Mouse (Mus musculus) megakaryocyte progenitor cell, adult 5-6 weeks (primary cell): ENCODE measurements around the gene Skor1. TPM values are rescaled to one million over a fixed set of nuclear protein-coding genes. Genes with fewer than 3 reads are reported as not detected.

Source experiments
- ATAC-seq: replicated peaks from 2 replicates; pipeline ENCODE4 v1.8.0; 2016; ENCODE audit warnings: mild to moderate bottlenecking, moderate TSS enrichment, inconsistent platforms; ENCODE audit not compliant: poor library complexity
- total RNA-seq, 2 experiments: library from RNA; stranded (forward) in 1 of 2; stranded (reverse) in 1 of 2; fragments of 157-497, 149-512 nt in 1 of 2; fragments of 200-1000 nt in 1 of 2; gene quantifications; 2 replicates each; pipeline versions ENCODE4 v1.2.3 to v1.2.4; 2015 to 2017

Gene Skor1
- 0.07 TPM in 1 of 2 replicates, not detected in the other for total RNA-seq (2015)
- not detected in 2 replicates for total RNA-seq (2017)

- ATAC-seq: no peak
Observed at GRCm38 (mm10) chr9:63148410-63149371, at the start of gene Skor1. Gene Skor1 (minus strand): TSS chr9:63148961.

DNA sequence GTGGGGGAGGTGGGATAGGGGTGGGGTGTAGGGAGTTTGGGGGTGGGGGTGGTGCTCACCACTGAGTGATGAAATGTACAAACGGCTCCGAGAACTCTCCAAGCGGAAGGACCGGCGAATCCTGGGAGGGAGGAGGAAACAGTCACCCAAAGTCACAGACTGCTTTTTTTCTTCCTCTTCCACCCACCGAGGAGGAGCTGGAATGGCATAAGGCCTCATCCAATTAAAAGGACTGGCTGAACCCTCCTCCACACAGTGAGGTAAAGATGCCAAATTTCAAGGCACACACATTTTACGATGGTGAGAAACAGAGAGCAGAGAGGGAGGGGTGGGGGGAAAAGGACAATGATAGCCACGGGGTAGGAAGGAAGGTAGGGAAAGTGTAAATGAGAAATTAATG, 48.5 kb upstream of the Skor1 start:
- no peak for ATAC-seq

GRCm38 (mm10) chr9:63196114-63196682, 47.4 kb upstream of the Skor1 start:
- no peak for ATAC-seq

GRCm38 (mm10) chr9:63195523-63195922, 46.8 kb upstream of the Skor1 start:
- ATAC-seq: no peak

GRCm38 (mm10) chr9:63194791-63195190, 46.0 kb upstream of the Skor1 start:
- no peak for ATAC-seq

DNA sequence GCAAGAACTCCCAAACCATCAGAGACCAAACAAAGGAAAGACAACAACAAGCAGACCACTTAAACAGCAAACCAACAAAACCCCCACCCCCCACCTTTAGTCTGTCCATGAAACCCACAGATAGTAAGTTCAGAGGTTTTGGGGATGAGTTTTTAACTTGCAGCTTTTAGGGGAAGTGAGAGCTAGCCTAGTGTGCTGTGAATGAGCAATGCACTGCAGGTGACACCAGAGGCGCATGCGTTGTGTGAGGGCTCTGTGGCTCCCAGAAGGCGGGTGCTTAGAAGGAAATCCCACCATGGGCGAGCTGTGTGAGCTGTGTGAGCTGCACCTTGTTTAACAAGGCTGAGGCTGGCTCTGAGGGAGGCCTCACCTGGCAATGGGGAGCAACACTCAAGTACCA, 44.0 kb upstream of the Skor1 start:
- ATAC-seq: no peak

DNA sequence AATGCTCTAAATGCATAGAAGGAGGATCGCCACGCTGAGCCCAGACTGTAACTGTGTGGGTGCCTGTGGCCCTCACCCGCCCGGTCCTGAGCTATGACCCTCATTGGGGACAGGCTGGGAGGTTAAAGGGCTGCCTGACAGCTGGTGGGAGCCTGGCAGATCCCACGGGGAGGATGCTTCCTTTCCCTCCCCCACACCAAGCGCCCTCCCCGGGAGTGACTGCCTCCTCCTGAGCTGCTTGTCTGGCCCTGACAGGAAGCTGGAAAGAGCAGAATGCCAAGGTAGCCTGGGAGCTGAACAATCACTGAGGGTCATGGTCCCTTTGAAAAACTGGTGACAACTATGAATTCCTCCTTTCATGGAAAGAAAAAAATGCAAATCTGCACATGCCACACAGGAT, 38.5 kb upstream of the Skor1 start:
- no peak for ATAC-seq

DNA sequence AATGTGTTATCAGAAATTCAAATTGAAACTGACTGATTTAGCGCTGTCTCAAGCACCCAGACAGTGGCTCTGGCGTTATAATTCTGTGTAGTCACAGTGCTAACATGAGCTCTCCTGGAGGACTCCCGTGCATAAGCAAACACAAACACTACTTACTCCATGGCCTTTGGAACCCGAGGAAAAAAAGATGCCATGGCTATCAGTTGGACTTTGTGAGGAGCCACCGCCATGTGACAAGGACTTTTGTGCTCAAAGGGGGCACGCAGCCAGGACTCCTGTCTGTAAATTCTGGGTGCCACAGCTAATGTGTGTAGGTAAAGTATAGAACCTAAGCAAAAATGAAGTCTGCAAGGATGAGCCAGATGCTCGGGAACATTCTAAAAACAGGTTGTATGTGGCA, 36.5 kb upstream of the Skor1 start:
- no peak for ATAC-seq

DNA sequence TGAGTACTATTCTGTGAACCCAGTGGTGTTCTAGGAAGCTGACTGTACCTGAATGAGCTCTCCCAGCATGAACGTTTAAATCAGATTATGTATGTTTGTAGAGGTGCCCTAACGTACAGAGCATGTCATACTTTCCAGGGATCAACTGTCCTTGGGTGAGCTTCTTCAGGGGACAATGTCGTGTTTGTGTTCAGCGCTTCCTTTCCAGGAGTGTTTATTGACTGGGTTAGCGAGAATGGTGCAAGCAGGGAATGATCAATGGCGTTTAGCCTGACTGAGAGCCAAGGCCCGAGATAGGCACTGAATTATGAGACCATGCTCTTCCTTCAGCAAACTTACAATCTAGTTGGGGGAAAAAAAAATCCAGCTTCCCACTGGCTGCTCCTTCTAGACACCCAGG, 35.1 kb upstream of the Skor1 start:
- no peak for ATAC-seq

- ATAC-seq: no peak
Observed at GRCm38 (mm10) chr9:63182306-63182960, 33.7 kb upstream of the Skor1 start.

- ATAC-seq: no peak
Observed at GRCm38 (mm10) chr9:63181337-63182178, 32.8 kb upstream of the Skor1 start.

- ATAC-seq: no peak
Observed at GRCm38 (mm10) chr9:63178296-63178695, 29.5 kb upstream of the Skor1 start.

DNA sequence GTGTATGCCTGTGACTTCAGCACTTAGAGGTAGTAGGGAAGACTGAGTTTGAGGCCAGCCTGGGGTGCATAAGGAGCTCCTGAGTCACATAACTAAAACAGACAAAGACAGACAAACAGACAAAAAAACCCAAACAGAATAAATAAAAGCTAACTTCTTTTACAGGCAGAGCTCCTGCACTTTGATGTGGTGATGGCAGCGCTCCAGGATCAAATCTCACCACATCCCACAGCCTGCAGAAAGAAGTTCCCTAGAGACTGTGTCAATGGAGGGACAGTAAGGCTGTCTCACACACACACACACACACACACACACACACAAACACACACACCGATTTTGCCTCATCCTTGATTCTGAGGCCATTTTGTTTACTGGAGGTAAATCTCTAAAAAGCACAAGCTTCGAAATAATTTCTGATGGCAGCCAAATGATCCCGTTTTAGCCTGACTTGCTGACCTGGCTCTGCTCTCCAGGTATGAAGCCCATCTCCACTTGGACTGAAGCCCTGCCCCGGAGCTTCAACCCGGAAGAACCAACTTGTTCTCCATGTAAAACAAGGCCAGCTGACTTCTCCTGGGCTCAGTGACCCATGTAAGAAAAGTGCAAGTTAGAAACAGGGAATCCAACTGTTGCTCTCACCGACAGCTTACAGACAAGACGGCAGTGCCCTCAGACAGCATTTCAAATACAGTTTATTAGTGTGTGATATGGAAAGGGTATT, 25.4 kb upstream of the Skor1 start:
- no peak for ATAC-seq

GRCm38 (mm10) chr9:63171951-63172350, 23.2 kb upstream of the Skor1 start:
- no peak for ATAC-seq

DNA sequence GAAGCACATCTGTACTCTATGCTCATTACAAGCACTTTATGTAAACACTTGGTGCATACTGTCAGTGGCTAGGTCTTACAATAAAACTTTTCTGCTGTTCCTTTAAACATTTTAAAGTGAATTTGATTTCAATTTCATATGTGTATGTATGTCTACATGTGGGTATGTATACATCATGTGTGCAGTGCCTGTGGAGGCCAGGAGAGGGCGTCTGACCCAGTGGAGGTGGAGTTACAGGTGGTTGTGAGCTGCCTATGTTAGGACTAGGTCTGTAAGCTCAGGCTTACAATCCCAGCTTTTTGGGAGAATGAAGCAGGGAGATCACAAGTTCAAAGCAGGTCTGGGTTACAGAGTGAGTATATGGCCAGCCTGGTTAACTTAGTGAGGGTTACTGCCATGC, 20.4 kb upstream of the Skor1 start:
- no peak for ATAC-seq

GRCm38 (mm10) chr9:63165070-63165469, 16.3 kb upstream of the Skor1 start:
- no peak for ATAC-seq

DNA sequence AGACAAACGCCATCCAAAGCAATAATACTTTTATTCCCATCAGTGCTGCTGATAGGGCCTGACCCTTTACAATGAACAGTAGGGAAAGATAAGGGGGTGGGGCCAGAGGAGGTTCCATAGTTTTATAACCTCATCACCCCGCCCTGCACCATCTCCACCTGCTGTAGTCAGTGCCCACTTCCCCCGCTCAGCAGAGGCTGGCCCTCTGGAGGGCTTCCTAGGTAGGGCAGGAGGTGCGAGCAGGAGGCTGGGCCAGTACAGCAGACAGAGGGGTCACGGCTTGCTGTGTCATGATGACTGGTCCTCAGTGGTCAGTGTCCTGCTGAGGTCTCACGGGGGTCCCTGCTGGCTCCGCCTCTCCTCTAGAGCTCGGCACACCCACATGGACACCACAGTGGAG, 15.0 kb upstream of the Skor1 start:
- ATAC-seq: no peak

- no peak for ATAC-seq
Observed at GRCm38 (mm10) chr9:63151949-63152348, 3.2 kb upstream of the Skor1 start.

DNA sequence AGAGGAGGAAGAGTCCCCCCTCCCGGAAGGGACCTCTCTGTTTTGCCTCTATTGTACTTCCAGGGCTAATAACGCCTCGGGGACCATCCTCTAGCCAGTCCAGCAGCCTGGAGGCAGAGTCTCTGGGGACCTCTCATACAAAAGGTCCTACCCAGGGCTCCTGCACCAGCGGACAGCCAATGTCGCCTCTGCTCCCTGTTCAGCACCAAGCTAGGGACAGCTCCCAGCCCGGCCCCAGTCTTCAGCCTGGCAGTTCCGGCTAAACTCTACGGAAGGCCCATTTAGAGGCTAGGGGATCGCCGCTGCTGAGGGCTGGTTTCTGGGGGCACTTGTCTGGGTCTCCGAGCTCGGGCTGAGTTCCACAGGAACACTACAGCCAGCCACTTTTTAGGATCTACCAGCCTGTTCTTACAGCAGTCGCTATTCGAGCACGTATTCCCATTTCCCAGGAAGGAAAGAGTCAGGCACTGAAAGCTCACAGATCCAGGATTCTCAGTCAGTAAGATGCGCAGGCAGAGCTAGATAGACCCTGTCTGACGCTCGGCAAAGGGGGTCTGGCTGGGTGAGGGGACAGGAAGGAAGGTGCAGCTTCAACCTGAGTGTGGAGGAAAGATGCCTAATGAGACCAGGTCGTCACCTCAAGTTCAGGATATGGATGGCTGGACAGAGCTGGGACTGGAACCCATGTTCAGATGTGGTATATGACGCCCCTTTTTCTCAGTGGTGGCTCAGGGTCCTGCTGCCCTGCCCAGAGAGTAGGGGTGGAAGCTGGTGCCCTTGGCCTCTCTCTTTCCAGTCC, 2.5 kb upstream of the Skor1 start:
- peak; percentile 91 for ATAC-seq
